Comparison of ENCODE assay signal across 27 mouse cellular contexts in genomic region chr10:61160089-61160488, GRCm38 (mm10). TPM values are rescaled to one million over a fixed set of nuclear protein-coding genes. Genes with fewer than 3 reads are reported as not detected.
A peak's percentile ranks its signal among the peaks of the same experiment; 100 is the strongest.
DNase-seq lines count a peak whose midpoint lies in the region; ATAC-seq and TF ChIP-seq lines count a peak whose summit lies in the region.
"Had no signal": no experiment of that assay in that cellular context is flagged by ENCODE, and none has a peak within 500 bp of the region (broad histone marks: within the 10 kb centered on the region; RNA-seq: fewer than 3 reads in every experiment).

No protein-coding gene starts in this region.

- H3K36me3 ChIP-seq in stomach, postnatal 0 days (ENCODE audit: control insufficient read depth, insufficient read depth, low read length): no peaks in the 10 kb centered on the region
- H3K36me3 ChIP-seq: embryonic facial prominence, embryonic 13.5 days; embryonic facial prominence, embryonic 15.5 days; forebrain, embryonic 10.5 days; forebrain, embryonic 12.5 days; G1E had no signal

- no peaks in the 10 kb centered on the region for H3K4me1 ChIP-seq in stomach, postnatal 0 days (replicated peaks; ENCODE audit: control insufficient read depth, insufficient read depth)
- H3K4me1 ChIP-seq: embryonic facial prominence, embryonic 13.5 days; embryonic facial prominence, embryonic 15.5 days; forebrain, embryonic 10.5 days; forebrain, embryonic 12.5 days had no signal

- H3K9me3 ChIP-seq in stomach, postnatal 0 days (ENCODE audit: control insufficient read depth, low read length): no peaks in the 10 kb centered on the region
- H3K9me3 ChIP-seq: embryonic facial prominence, embryonic 13.5 days; embryonic facial prominence, embryonic 15.5 days; forebrain, embryonic 10.5 days; forebrain, embryonic 12.5 days had no signal

- intact Hi-C loops in heart, postnatal 10 days (cut with DNase I): no loop called here

- no peak overlapping the region for H3K4me2 ChIP-seq in stomach, postnatal 0 days (replicated peaks; ENCODE audit: low read depth)
- H3K4me2 ChIP-seq: embryonic facial prominence, embryonic 13.5 days; embryonic facial prominence, embryonic 15.5 days; forebrain, embryonic 12.5 days had no signal

- no peak for TF ChIP-seq CTCF in stomach, postnatal 0 days (IDR thresholded peaks at IDR 0.05; ENCODE audit: low read depth)

- no peaks in the 10 kb centered on the region for H3K27me3 ChIP-seq in stomach, postnatal 0 days (ENCODE audit: control insufficient read depth, insufficient read depth, low read length)
- H3K27me3 ChIP-seq: CH12.LX; embryonic facial prominence, embryonic 13.5 days; embryonic facial prominence, embryonic 15.5 days; forebrain, embryonic 12.5 days; Patski had no signal

- ATAC-seq in stomach, postnatal 0 days (ENCODE audit: low FRiP score, low TSS enrichment): peak; percentile 78
- ATAC-seq: activated CD4-positive, CD25-positive, alpha-beta regulatory T cell, adult 4 months; CD4-positive, CD25-positive, alpha-beta regulatory T cell, adult 4 months; forebrain, embryonic 14.5 days; forebrain, embryonic 16.5 days; Patski had no signal

- no peak overlapping the region for H3K9ac ChIP-seq in stomach, postnatal 0 days (ENCODE audit: low read length)
- H3K9ac ChIP-seq: embryonic facial prominence, embryonic 13.5 days; embryonic facial prominence, embryonic 15.5 days; forebrain, embryonic 12.5 days had no signal

- no peak overlapping the region for H3K27ac ChIP-seq in stomach, postnatal 0 days (replicated peaks)
- H3K27ac ChIP-seq: embryonic facial prominence, embryonic 13.5 days; embryonic facial prominence, embryonic 15.5 days; forebrain, embryonic 10.5 days; forebrain, embryonic 12.5 days had no signal

- WGBS in stomach, postnatal 0 days: 59% methylated on average over 7 of the region's 7 CpGs

- H3K4me3 ChIP-seq in stomach, postnatal 0 days (ENCODE audit: low read depth, low read length): no peak overlapping the region
- H3K4me3 ChIP-seq: embryonic facial prominence, embryonic 13.5 days; embryonic facial prominence, embryonic 15.5 days; erythroblast, embryonic 14.5 days; forebrain, embryonic 10.5 days; forebrain, embryonic 12.5 days had no signal

- DNase-seq in heart, adult 11 months: peak; percentile 87
- DNase-seq in heart, postnatal 10 days: no peak
- DNase-seq in urinary bladder, postnatal 14 days (ENCODE audit: low spot score): peak; percentile 35
- no peak for DNase-seq in urinary bladder, postnatal 10 days (ENCODE audit: low spot score)
- DNase-seq in NIH3T3 (ENCODE audit: low read depth): peak; percentile 17
- DNase-seq in stomach, postnatal 0 days (ENCODE audit: low spot score): no peak
- no peak for DNase-seq in MN1 (ENCODE audit: low spot score)
- DNase-seq in adrenal gland, postnatal 36 days: no peak
- DNase-seq: B cell, adult 2 months; embryo, embryonic 11 days had no signal

- no peak for TF ChIP-seq EP300 in stomach, postnatal 0 days (optimal IDR thresholded peaks at IDR 0.05)

RNA-seq across cellular contexts. Expression of gene Tbata, which starts 11.7 kb away (rescaled TPM):
- not detected for total RNA-seq in heart, postnatal 10 days (2021)
- 0.29 and 0.30 TPM in 2 replicates for polyA plus RNA-seq in stomach, postnatal 0 days (2015; fragmentation: Nextera tagmentation; extraction: Ambion mirVana)
- total RNA-seq in adrenal gland, postnatal 36 days (2021): not detected
- total RNA-seq: adrenal gland, adult 18-20 months; adrenal gland, adult 8-10 months; adrenal gland, postnatal 14 days; common myeloid progenitor, adult 5-6 weeks; G1E had no signal
- polyA plus RNA-seq: activated CD4-positive, CD25-positive, alpha-beta regulatory T cell, adult 4 months; CD4-positive, CD25-positive, alpha-beta regulatory T cell, adult 4 months; embryonic facial prominence, embryonic 11.5 days; embryonic facial prominence, embryonic 13.5 days; erythroblast, embryonic 14.5 days; forebrain, embryonic 10.5 days; G1E; Patski had no signal

RNA-seq across cellular contexts. Expression of gene Sgpl1, which starts 12.6 kb away (rescaled TPM):
- 10 to 100 TPM; 22.3 to 32.7 TPM for total RNA-seq in heart, postnatal 10 days (2021)
- 25.0 and 26.6 TPM in 2 replicates for polyA plus RNA-seq in stomach, postnatal 0 days (2015; fragmentation: Nextera tagmentation; extraction: Ambion mirVana)
- total RNA-seq in adrenal gland, postnatal 36 days (2021): 10 to 100 TPM; 67.4 to 86.0 TPM
- polyA plus RNA-seq: G1E had no signal

Comparison
In these comparisons a context has a peak if more than half of its experiments do, and no peak if none do; other contexts are left out.
1. DNase-seq: peak in heart, adult 11 months (single experiment), urinary bladder, postnatal 14 days (single experiment) and NIH3T3 (single experiment); none in heart, postnatal 10 days (0 of 2), urinary bladder, postnatal 10 days (single experiment), stomach, postnatal 0 days (single experiment), MN1 (single experiment) and adrenal gland, postnatal 36 days (0 of 2).